Mouse (Mus musculus): ENCODE data around the gene Junb.
A peak's percentile ranks its signal among the peaks of the same experiment; 100 is the strongest.

Gene Junb

GRCm38 (mm10) chr8:84989311-84989731 is 10.8 kb upstream of the Junb start:
- no peak for DNase-seq (ENCODE audit: low read depth, low spot score)

GRCm38 (mm10) chr8:84987903-84988302 is 9.4 kb upstream of the Junb start:
- no peak for DNase-seq (ENCODE audit: low read depth, low spot score)

GRCm38 (mm10) chr8:84987388-84987787 is 8.9 kb upstream of the Junb start:
- no peak for DNase-seq (ENCODE audit: low read depth, low spot score)

DNA sequence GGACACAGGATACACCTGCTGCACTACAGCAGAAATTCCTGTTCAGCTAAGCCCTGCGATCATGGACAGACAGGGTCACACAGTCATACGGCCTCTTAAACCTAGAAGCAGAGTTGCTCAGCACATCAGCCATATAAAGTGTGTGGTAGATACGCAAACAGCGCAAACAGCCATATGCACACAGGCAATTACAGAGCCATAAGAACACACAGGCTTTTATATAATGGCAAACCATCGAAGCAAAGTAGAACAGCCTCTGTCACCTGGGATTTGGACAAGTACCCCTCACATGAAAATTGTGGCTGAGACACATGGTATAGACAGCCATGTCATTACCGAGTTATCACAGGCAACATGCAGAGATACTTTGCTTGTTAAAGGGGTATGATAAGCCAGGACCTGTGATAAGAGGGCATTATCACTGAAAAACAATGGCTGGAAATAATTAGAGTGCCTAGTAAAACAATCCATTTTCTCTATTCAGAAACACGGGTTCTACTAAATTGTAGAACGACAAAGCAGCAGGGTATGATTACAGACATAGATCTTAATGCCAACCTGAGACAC is 7.9 kb upstream of the Junb start:
- no peak for DNase-seq (ENCODE audit: low read depth, low spot score)

DNA sequence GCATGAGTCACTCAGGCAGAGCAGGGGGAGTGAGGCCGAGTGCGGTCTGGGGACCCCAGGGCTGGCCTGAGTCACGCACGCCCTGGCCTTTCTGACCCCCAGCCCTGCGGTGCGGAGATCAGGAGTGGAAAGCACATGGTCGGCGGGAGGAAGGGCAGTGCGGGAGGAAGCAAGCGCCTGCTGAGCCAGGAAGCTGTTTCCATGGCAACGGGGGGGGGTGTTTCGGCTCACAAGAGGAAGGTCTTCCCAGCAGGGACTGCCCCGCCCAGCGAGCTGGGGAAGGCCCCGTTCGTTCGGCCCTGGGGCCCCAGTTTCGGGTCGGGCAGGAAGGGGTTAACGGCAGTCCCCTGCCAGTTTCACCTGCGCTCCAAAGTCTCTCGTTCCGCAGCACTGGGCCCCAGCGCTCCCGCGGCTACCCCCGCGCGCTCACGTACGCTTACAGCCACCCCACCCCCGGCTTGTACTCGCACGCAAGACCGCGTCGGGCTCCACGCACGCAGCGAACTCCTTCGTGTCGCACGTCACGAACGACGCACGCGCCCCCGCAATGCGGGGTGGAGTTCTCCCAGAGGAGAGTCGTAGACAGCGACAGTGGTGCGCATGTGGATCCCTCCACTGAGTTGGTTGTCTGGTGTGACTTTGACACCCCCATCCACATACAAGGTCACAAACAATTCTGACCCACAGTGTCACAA is 7.3 kb upstream of the Junb start:
- no peak for DNase-seq (ENCODE audit: low read depth, low spot score)

GRCm38 (mm10) chr8:84985049-84985683 is 6.6 kb upstream of the Junb start:
- no peak for DNase-seq (ENCODE audit: low read depth, low spot score)

GRCm38 (mm10) chr8:84984294-84985048 is 6.0 kb upstream of the Junb start:
- DNase-seq (ENCODE audit: low read depth, low spot score) = no peak

DNA sequence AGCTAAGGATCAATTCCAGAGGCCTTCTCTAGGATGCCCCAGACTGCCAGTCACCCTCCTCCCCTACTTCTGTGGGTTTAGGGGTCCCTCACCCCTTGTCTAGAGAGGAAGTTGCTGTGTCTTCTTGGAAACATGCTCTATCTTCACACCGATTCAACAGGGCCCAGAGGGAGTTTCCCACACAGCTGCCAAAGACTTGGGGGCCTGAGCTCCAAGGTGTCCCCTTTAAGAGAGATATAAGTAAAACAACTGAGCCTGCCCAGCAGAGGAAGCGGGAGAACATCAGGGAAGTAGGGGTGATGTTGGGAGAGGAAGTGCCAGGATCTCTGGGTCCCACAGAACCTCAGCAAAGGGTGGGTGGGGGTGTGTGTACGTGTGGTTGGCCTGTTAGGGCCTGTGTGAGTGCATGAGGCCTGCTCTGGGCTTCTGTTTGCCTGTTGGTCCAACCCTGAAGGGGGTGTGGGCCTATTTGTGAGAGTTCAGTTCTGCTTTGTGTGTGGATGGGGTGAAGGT is 4.0 kb upstream of the Junb start:
- DNase-seq (ENCODE audit: low read depth, low spot score) = no peak

DNA sequence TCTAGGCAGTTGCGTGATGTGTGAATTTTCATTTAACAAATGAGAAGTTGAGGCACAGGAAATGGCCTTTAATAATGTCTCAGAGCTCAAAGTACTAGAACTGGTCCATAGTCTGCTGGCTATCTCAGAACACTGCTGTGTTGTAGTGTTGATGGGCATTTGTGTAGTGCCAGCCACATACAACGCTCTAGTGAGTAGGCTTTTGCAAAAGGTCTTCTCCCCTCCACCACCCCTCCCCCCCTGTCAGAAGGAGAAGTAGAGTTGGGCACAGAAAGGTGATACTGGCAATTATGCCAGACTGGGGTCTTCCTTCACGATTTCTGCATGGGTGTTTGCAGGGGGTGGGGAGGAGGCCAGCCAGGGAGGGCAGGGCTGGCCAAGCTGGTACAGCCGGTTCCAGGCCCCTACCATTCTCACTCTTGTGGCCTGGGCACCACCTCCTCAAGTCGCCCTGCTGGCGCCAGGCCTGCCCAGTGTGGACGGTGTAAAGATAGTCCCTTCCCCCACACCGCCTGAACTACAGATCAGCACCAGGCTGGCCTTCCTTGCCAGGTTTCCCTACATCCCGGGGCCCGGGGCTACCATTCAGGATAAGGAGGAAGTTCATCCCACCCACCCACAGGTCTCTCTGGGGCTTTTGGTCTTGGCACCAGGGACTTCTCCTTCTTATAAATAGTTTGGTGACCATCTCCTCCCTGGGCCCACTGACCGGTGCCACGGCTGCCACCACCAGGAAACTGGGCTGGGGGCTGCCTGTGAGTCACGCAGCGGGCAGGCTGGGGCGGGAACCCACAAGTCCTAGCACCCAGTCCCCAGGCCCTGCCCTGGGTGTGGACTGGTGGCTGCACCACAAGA is 3.4 kb upstream of the Junb start:
- no peak for DNase-seq (ENCODE audit: low read depth, low spot score)

DNA sequence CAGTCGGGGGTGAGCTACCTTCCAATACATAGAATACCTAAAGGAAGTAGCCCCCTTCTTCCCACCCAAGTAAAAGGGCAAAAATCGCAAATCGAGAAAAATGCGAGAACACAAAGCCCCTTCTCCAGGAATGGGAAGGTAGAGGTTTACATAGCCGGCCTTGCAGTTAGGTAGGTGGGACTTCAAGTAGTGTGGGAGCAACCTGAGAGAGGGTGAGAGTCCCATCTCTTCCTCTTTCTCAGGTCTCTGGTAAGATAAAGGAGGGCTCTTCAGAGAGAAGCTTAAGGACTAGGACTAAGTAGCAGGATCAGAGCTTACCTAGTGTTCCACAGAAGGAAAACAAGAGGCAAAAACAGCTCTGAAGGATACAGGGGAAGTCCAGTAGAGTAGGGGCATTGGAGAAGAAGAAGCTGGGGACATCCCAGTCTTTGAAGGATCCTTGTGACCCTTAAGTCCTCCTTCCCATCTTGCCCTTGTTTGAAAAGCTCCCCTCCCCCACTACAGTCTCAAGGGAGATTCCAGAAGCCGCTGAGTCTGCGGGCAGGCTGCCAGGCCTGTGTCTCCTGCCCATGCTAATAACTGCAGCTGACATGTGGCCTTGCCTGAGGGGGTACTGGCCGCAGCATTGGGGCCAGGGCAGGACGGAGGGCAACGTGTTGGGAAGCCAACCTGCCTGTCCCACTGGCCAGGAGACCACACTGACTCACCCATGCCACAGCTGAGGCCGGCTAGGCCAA is 2.3 kb upstream of the Junb start:
- DNase-seq (ENCODE audit: low read depth, low spot score) = no peak

- DNase-seq (ENCODE audit: low read depth, low spot score) = peak; percentile 85
Observed at GRCm38 (mm10) chr8:84979599-84980421, 1.3 kb upstream of the Junb start.

GRCm38 (mm10) chr8:84977435-84978247 is 877 bp downstream of the Junb start:
- DNase-seq (ENCODE audit: low read depth, low spot score) = no peak

DNA sequence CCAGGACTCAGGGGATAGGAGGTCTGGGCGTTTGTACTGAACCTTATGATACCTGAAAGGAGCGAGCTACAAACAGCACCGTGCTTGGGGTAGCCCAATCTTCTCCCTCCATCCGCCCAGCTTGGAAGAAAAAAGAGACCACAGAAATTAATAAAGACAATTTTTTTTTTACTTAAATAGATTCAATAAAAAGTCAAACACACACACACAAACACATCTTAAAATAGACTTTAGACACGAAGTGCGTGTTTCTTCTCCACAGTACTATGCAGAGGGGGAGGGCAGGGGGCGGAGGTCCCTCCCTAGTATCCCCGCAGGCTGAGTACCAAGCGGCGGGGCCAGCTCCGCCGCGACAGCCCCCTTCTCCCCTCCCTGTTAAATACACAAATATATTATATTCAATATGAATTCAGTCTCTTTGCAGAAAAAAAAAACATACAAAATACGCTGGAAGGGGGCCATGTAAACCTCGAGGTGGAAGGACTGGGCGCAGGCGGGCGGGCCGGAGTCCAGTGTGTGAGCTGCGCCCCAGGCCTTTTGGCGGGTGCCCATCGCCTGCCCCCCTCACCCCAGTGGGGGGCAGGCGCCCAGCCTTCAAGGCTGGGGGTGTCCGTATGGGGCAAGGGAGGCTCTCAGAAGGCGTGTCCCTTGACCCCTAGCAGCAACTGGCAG is 1.6 kb downstream of the Junb start:
- DNase-seq (ENCODE audit: low read depth, low spot score) = no peak

DNA sequence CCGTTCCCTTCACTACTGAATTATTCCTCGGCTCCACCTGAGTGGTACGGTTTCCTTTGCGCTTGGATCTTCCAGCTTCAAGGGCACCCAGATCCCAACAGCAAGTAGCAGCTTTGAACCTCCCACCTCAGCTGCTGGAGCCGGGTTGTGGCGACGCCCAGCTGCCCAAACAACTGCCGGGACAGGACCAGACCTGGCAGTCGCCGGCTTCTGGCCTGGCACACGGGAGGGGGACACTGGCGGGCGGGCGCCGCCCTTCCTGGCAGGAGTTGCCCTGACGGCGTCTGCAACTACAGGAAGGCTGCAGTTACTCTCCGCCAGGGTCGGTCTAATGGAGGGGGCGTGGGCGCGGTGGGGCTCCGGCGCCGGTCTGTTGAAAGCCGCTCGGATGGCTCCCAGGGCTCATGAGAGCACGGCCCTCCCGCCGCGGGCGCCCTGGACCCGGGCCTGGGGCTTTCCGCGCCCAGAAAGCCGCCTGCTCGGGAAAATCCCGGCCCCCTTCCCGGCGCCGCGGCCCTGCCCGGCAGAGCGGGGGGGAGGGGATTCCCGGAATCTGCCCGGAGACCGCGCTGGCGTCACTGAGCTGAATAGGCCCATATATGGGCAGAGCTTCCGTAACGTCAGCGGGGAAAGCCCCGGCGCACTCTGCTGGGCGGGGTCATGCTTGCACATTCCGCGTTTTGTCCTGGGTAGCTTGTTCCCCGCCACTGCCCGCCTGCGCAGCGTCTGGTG is 2.3 kb downstream of the Junb start:
- peak; percentile 86 for DNase-seq (ENCODE audit: low read depth, low spot score)

GRCm38 (mm10) chr8:84975434-84975833 is 3.1 kb downstream of the Junb start:
- DNase-seq (ENCODE audit: low read depth, low spot score) = no peak

DNA sequence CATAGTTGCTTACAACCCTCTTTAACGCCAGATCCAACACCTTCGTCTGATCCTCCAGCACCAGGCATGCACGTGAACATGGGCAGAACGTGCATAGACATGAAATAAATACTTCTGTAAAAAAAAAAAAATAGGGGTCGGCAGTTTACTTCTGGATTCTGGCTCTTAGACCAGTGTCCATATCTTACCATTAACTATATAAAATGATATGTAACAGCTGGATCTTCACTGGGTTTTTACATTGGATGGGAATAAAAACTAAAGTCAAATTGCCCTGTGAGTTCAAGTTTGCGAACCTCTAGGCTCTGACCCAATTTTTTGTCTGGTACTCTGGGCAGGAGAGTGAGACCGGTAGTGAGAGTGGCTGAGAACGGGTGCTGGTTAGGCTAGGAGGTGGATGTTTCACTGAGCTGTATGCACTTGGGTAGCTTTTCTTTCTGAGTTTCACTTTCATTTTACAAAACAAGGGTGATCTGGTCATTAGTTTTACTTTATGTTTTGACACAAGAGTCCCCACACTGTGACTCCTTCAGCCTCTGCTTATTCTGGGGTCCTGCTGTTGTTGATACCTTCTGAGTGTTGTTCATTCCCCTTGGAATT is 3.9 kb downstream of the Junb start:
- DNase-seq (ENCODE audit: low read depth, low spot score) = no peak
